Mouse (Mus musculus): ENCODE data around the gene Gm12166. TPM values are rescaled to one million over a fixed set of nuclear protein-coding genes. Genes with fewer than 3 reads are reported as not detected.
"Not testable (repeated sequence)": the region's sequence is repeated elsewhere in the genome, so short reads cannot be mapped to it uniquely, and the experiment has no call there.

Gm12166 gene
- polyA plus RNA-seq, 1 experiment from 2014 or later, result 5.4 TPM

DNA sequence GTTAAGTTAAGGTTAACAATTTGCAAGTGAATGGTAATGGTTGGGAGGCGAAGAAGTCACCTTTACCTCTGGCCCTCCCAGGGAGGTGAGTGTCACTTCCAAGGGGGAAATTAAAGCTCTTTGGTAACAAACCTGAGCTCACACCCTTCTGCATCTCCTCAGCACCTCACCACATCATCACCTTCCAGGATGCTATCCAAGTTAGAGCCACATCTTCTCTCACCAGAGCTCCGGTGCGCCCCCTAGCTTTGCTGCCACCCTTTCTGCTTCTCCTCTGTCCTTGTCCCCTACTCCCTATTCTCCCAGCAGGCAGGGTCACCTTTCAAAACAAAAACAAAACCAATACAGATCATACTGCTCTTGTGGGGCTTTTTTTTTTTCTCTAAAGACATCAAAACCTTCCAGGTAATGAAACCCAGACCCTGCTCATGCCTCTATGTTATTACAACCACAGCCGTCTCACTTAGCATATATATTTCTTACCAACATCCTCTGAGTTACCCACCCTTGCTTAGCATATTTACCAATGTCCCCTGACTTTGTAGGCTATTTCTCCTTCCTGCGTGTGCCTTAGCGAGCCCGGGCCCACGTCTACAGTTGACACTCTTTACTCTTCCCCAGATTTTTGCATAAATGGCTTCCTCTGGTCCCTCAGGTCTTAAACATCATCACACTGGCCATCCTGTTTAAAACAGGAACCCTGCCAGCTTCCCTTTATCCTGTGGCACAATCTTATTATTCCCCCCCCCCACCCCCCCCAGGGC, 7.9 kb upstream of the Gm12166 start:
- Histone ChIP-seq H3K9ac (no peak overlapping the region), H3K4me3 (no peak overlapping the region), H3K36me3 (peaks cover 29% of the 10 kb centered on the region), H3K4me2 (replicated peaks) (no peak overlapping the region), H3K4me1 (peaks cover 30% of the 10 kb centered on the region), H3K9me3 (no peaks in the 10 kb centered on the region), H3K27ac (no peak overlapping the region), H3K27me3 (no peaks in the 10 kb centered on the region)
- WGBS, result 60% methylated on average over 8 of the region's 8 CpGs
- no peak for ATAC-seq (ENCODE audit: low FRiP score, low read depth)

DNA sequence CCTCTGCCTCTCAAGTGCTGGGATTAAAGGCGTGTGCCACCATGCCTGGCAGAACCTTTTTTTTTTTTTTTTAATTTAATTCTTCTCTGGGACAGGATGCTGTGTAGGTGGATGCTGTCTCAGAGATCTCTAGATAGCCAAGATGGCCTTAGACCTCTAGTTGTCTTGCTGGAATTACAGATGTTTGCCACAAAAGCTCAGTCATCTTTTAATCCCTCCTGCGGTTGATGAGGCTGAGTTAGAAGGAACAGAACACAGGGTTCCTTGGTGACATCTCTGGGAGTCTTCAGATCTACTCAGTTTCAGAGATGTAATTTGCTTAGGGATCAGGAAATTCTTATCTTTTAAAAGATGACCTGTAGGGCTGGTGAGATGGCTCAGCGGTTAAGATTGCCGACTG, 6.8 kb upstream of the Gm12166 start:
- Histone ChIP-seq H3K36me3 (peaks cover 22% of the 10 kb centered on the region), H3K9me3 (no peaks in the 10 kb centered on the region), H3K27ac (no peak overlapping the region), H3K4me2 (replicated peaks) (no peak overlapping the region), H3K4me1 (peaks cover 31% of the 10 kb centered on the region), H3K4me3 (no peak overlapping the region), H3K27me3 (no peaks in the 10 kb centered on the region), H3K9ac (no peak overlapping the region)
- 97% methylated on average over 4 of the region's 4 CpGs for WGBS
- ATAC-seq (ENCODE audit: low FRiP score, low read depth), result no peak

DNA sequence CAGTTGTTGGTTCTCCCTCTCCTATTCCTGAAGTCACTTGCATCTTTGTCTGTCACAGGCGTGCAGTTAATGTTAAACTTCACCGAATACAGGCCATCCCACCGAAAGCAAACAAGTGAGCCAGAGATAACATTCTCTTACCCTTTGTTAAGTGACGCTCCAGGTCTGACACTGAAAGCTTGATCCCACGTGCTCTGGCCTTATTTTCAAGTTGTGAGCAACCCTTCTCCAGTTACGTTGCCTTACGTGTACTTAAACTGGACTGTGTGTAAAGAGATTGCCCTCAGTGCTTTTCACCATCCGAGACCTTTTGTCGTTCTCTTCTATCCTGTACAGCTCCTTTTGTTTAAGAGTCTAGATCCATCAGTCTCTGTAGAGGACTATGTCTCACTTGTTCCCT, 5.9 kb upstream of the Gm12166 start:
- Histone ChIP-seq H3K4me1 (peaks cover 31% of the 10 kb centered on the region), H3K27me3 (no peaks in the 10 kb centered on the region), H3K36me3 (peaks cover 17% of the 10 kb centered on the region), H3K27ac (no peak overlapping the region), H3K9ac (no peak overlapping the region), H3K4me3 (peak overlapping the region; percentile 68), H3K9me3 (no peaks in the 10 kb centered on the region), H3K4me2 (replicated peaks) (peak overlapping the region; percentile 85)
- no peak for ATAC-seq (ENCODE audit: low FRiP score, low read depth)
- 54% methylated on average over 9 of the region's 9 CpGs for WGBS

DNA sequence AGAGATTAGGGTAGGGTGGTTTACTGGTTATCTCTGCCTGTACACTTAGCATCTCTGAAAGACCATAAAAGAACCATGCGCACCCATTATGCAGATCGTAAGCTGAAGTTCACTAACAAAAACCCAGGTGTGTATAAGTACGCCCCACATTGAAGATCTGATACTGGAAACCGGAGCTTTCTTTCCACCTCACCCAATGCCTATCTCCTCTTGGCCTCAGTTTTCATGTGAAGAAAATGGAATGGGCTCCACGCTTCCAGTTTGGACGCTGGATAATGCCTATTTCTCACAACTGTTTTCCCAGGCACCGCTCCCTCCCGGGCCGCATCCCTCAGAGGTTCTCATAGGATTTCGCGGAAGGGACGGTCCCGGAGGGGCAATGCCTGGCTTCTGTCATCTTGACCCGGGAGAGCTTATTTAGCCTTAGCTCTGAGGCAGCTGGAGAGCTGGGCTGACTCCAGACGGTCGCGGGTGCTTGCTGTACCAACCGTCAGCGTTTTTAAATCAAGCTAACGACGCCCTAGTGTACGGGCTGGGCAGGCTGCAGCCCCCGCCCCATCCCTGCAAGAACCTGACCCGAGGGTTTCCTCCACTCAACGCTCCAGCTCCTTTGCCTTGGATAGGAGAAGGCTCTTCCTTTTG, 4.8 kb upstream of the Gm12166 start:
- peaks cover 14% of the 10 kb centered on the region for H3K36me3 ChIP-seq
- H3K9ac ChIP-seq, result peak overlapping the region; percentile 89
- no peaks in the 10 kb centered on the region for H3K9me3 ChIP-seq
- peak overlapping the region; percentile 65 for H3K27ac ChIP-seq
- peaks cover 31% of the 10 kb centered on the region for H3K4me1 ChIP-seq
- no peak for ATAC-seq (ENCODE audit: low FRiP score, low read depth)
- no peaks in the 10 kb centered on the region for H3K27me3 ChIP-seq
- peak overlapping the region; percentile 85 for H3K4me2 ChIP-seq (replicated peaks)
- H3K4me3 ChIP-seq, result peak overlapping the region; percentile 68
- WGBS, result 2% methylated on average over 25 of the region's 25 CpGs

- H3K36me3 ChIP-seq, result peaks cover 7% of the 10 kb centered on the region; the same call in 1 of the 2 replicates
- peak within 1 kb of the TSS; percentile 85 for H3K4me2 ChIP-seq (replicated peaks)
- peak within 1 kb of the TSS; percentile 89 for H3K9ac ChIP-seq
- ATAC-seq (ENCODE audit: low FRiP score, low read depth), result peak; percentile 86
- no peaks in the 10 kb centered on the region for H3K9me3 ChIP-seq
- peak within 1 kb of the TSS; percentile 88 for H3K27ac ChIP-seq
- no peaks in the 10 kb centered on the region for H3K27me3 ChIP-seq
- H3K4me1 ChIP-seq, result peaks cover 31% of the 10 kb centered on the region
- under 1% methylated on average over 51 of the region's 51 CpGs for WGBS
- peak within 1 kb of the TSS; percentile 68 for H3K4me3 ChIP-seq
Observed at GRCm38 (mm10) chr11:46055896-46056769, 4.0 kb upstream of the Gm12166 start, which contains the start of gene Adam19. Gene Adam19 (plus strand): TSS chr11:46055992.

DNA sequence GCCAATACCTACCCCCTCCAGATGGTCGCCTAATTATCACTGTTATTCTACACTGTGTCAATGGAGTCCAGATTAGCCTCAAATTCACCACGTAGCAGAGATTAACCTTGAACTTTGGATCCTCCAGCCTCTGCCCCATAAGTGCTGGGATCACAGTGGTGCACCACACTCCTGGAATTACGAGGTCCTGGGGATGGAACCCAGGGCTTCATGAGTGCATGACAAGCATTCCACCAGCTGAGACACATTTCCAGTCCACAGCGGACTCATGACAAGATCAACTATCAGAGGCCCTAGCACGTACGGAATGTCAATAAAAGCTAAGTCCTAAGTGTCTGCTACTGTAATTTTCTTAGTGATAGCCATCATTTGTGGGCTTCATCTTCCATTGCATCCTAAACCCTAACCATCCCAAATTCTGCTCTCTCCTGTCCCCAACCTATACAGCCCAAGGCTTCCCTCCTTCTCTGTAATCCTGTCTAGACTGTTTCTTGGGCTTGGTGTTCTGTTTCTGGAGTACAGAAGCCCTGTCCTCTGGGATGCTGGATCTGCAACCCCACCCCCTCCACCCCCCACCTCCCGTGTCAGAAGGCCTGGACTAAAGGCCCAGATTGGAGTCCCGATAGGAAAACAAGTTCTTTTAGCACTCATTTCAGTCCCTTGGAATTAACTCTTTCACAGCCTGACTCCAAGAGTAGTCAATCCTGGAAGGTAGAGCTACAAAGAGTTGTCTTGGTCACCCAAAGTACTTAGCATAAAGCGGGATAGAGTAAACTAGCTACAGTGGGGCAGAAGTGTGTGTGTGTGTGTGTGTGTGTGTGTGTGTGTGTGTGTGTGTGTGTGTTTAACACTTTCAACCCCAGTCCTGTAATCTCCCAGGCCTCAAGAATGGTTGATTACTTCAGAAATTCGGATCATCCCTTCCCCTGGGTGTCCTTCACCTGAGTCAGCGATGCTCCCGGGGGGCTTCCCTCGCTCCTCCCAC, 3.1 kb upstream of the Gm12166 start:
- Histone ChIP-seq H3K4me2 (replicated peaks) (peak overlapping the region; percentile 85), H3K27ac (peak overlapping the region; percentile 88), H3K4me3 (peak overlapping the region; percentile 68), H3K9ac (peak overlapping the region; percentile 89; the same call in 1 of the 2 replicates), H3K4me1 (peaks cover 29% of the 10 kb centered on the region), H3K9me3 (no peaks in the 10 kb centered on the region), H3K36me3 (0 out of 2 replicates have a peak, but pooled peaks cover 3% of the 10 kb centered on the region), H3K27me3 (no peaks in the 10 kb centered on the region)
- ATAC-seq (ENCODE audit: low FRiP score, low read depth), result peak; percentile 42
- 19% methylated on average over 13 of the region's 13 CpGs for WGBS

DNA sequence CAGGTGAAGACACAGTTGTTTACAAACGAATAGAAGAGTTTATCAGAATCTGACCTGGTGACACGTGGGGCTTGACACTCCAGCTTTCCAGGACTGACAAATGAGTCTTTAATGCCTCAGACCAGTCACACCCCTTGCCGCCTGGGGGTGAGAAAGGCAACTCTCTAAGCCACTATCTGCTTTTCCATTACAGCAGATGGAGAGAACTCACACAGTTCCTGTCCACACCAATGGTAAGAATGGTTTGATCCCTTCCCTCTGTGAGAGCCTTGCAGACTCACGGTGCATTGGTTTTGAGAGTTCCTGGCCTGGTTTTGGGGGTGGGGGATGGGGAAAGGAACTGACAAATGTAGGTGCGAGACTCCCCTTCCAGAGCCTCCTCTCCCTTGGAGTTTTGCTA, 2.2 kb upstream of the Gm12166 start:
- ATAC-seq (ENCODE audit: low FRiP score, low read depth), result no peak
- Histone ChIP-seq H3K9ac (no peak overlapping the region), H3K4me1 (peaks cover 24% of the 10 kb centered on the region), H3K9me3 (no peaks in the 10 kb centered on the region), H3K36me3 (no peaks in the 10 kb centered on the region), H3K27ac (no peak overlapping the region), H3K4me2 (replicated peaks) (no peak overlapping the region), H3K4me3 (no peak overlapping the region), H3K27me3 (no peaks in the 10 kb centered on the region)
- 27% methylated on average over 5 of the region's 5 CpGs for WGBS

- WGBS, result 90% methylated on average over 3 of the region's 3 CpGs
- H3K4me1 ChIP-seq, result peaks cover 24% of the 10 kb centered on the region
- H3K9me3 ChIP-seq; H3K27ac ChIP-seq; H3K27me3 ChIP-seq; H3K36me3 ChIP-seq; H3K4me2 ChIP-seq (replicated peaks); ATAC-seq (ENCODE audit: low FRiP score, low read depth); H3K9ac ChIP-seq; H3K4me3 ChIP-seq: not testable (repeated sequence)
Observed at GRCm38 (mm10) chr11:46053457-46053856, 1.3 kb upstream of the Gm12166 start.

DNA sequence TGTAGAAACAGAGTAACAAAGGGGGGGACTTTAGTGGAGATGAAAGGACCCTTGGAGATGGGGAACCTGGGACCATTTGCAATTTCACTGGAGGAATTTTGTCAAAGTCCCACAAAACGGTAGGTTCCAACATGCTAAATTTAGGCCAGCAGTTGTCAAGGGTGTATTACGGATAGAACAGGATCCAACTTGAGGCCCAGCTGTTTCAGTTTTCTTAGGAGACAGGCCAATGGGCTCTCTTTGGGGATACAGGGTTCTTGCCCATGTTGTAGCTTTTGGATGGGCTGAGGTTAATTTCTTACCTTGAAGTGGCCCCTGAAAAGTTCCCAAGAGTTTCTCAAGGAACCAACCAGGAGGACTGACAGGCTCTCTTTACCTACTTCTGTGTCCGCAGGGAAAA, 4.9 kb downstream of the Gm12166 start:
- Histone ChIP-seq H3K4me3 (no peak overlapping the region), H3K27me3 (no peaks in the 10 kb centered on the region), H3K9me3 (no peaks in the 10 kb centered on the region), H3K4me2 (replicated peaks) (no peak overlapping the region), H3K9ac (no peak overlapping the region), H3K4me1 (no peaks in the 10 kb centered on the region), H3K36me3 (no peaks in the 10 kb centered on the region), H3K27ac (no peak overlapping the region)
- no peak for ATAC-seq (ENCODE audit: low FRiP score, low read depth)
- 84% methylated on average over 3 of the region's 3 CpGs for WGBS

DNA sequence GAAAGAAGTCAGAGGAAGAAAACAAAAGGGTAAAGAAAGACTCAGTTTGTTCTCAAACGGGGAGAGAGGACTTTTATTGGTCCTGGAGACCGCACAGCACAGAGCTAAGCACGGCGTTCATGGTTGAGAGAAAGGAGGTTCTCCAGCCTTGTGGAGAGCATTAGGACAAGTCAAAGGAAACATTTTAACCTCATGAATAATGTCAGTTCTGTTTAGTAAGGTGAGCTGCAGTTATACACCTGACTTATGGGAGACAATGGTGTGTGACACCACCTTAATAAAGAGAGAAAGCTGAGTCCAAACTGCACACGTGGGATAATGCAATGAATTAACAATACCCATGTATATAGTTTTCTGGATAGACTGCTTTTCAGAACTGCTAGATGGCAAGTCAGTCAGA, 7.3 kb downstream of the Gm12166 start:
- peaks cover under 1% of the 10 kb centered on the region; the same call in 1 of the 2 replicates for H3K4me1 ChIP-seq
- H3K9me3 ChIP-seq, result 0 out of 2 replicates have a peak, but pooled peaks cover 6% of the 10 kb centered on the region
- H3K27ac ChIP-seq, result no peak overlapping the region
- no peak overlapping the region for H3K9ac ChIP-seq
- no peaks in the 10 kb centered on the region for H3K27me3 ChIP-seq
- WGBS, result 87% methylated on average over 5 of the region's 5 CpGs
- H3K4me3 ChIP-seq, result no peak overlapping the region
- no peaks in the 10 kb centered on the region for H3K36me3 ChIP-seq
- no peak for ATAC-seq (ENCODE audit: low FRiP score, low read depth)
- H3K4me2 ChIP-seq (replicated peaks), result no peak overlapping the region

- WGBS, result 73% methylated on average over 12 of the region's 12 CpGs
- H3K9ac ChIP-seq, result no peak overlapping the region
- 0 out of 2 replicates have a peak, but pooled peaks cover 6% of the 10 kb centered on the region for H3K9me3 ChIP-seq
- no peak overlapping the region for H3K4me2 ChIP-seq (replicated peaks)
- H3K4me3 ChIP-seq, result no peak overlapping the region
- H3K27ac ChIP-seq, result no peak overlapping the region
- H3K4me1 ChIP-seq, result peaks cover 12% of the 10 kb centered on the region
- no peaks in the 10 kb centered on the region for H3K27me3 ChIP-seq
- no peak for ATAC-seq (ENCODE audit: low FRiP score, low read depth)
- H3K36me3 ChIP-seq, result no peaks in the 10 kb centered on the region
Observed at GRCm38 (mm10) chr11:46041607-46042267, 10.4 kb downstream of the Gm12166 start.

Data from limb, embryonic 13.5 days (tissue).